Mouse (Mus musculus): ENCODE measurements around the gene Ropn1. TPM values are rescaled to one million over a fixed set of nuclear protein-coding genes. Genes with fewer than 3 reads are reported as not detected.
"Not testable (repeated sequence)": the region's sequence is repeated elsewhere in the genome, so short reads cannot be mapped to it uniquely, and the experiment has no call there.

Ropn1 gene
- polyA plus RNA-seq (2016; fragmentation: Nextera tagmentation; extraction: Ambion mirVana), result not detected in 2 replicates

DNA sequence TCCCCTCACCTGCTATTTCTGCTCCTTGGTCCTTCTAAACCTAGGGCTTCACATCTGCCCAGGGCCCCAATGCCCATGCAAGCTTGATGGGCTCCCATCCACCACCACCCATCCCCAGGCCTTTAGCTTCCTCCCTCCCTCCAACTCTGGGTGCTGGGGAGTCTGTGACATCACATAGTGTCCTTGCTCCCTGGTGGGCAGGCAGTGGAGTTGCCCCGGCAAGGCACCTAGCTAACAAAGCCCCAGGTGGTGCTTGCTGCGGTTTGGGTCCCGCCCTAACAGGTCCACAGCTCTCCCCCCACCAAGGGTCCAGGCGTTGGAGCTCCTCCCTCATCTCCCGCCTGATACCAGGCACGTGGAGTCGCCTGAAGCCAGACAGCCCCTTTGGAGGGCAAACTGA lies at the start of gene Ropn1:
Gene Ropn1, plus strand, starts transcription at position 301 of the 400 bp plus-strand sequence.
- H3K27ac ChIP-seq, result 0 out of 2 replicates have a peak within 1 kb of the TSS, but pooled peaks have one; percentile 10
- 70% methylated on average over 7 of the region's 7 CpGs for WGBS
- H3K9me3 ChIP-seq, result no peaks in the 10 kb centered on the region
- 0 out of 2 replicates have a peak, but pooled peaks cover 3% of the 10 kb centered on the region for H3K4me1 ChIP-seq
- DNase-seq (ENCODE audit: extremely low spot score, low spot score), result no peak
- no peak within 1 kb of the TSS for H3K4me3 ChIP-seq
- H3K27me3 ChIP-seq (ENCODE audit: poor library complexity, severe bottlenecking), result 0 out of 2 replicates have a peak, but pooled peaks cover 6% of the 10 kb centered on the region
- no peaks in the 10 kb centered on the region for H3K36me3 ChIP-seq (replicated peaks)

DNA sequence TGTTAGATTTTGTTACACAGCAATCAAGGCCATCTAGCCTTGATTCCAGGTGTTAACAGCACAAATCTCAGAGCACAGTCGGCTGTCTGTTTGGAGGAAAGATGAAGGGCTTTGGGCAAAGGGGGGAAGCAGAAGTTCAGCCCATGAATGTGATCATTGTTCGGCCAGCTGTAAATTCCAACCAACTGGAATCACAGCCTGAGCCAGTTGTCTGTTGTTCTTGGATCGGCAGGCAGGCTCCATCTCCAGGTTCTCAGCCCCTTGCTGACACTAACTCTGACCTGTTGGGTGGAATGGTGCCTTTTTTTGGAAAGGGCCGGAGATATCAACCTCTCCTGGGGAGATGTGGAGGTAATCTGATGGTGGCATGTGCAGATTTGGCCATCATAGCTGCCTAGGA lies 47.8 kb upstream of the Ropn1 start:
- no peak overlapping the region for H3K4me3 ChIP-seq
- H3K4me1 ChIP-seq, result no peaks in the 10 kb centered on the region
- H3K27ac ChIP-seq, result no peak overlapping the region
- H3K36me3 ChIP-seq (replicated peaks), result no peaks in the 10 kb centered on the region
- no peaks in the 10 kb centered on the region for H3K9me3 ChIP-seq
- DNase-seq (ENCODE audit: extremely low spot score, low spot score), result no peak
- WGBS, result 79% methylated on average over 4 of the region's 4 CpGs
- no peaks in the 10 kb centered on the region for H3K27me3 ChIP-seq (ENCODE audit: poor library complexity, severe bottlenecking)

DNA sequence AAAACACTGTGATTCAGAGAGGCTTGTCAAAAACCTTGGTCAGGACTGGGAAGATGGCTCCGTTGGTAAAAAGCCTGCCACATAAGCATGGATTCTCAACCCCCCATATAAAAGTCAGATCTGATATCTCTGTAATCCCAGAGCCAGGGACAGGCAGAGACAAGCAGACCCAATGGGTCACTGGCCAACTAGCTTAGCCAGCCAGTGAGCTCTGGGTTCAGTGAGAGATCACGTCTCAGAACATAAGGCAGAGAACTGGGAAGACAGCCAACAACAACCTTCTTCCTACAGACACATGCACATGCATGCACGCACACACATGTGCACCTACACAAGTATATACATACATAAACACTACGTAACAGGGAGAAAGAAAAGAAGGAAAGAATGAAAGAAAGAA lies 46.6 kb upstream of the Ropn1 start:
- no peaks in the 10 kb centered on the region for H3K27me3 ChIP-seq (ENCODE audit: poor library complexity, severe bottlenecking)
- no peaks in the 10 kb centered on the region for H3K9me3 ChIP-seq
- whole genome bisulfite sequencing, result 87% methylated on average over 4 of the region's 4 CpGs
- no peak overlapping the region for H3K4me3 ChIP-seq
- H3K36me3 ChIP-seq (replicated peaks), result no peaks in the 10 kb centered on the region
- no peak for DNase-seq (ENCODE audit: extremely low spot score, low spot score)
- H3K27ac ChIP-seq, result no peak overlapping the region
- H3K4me1 ChIP-seq, result no peaks in the 10 kb centered on the region

DNA sequence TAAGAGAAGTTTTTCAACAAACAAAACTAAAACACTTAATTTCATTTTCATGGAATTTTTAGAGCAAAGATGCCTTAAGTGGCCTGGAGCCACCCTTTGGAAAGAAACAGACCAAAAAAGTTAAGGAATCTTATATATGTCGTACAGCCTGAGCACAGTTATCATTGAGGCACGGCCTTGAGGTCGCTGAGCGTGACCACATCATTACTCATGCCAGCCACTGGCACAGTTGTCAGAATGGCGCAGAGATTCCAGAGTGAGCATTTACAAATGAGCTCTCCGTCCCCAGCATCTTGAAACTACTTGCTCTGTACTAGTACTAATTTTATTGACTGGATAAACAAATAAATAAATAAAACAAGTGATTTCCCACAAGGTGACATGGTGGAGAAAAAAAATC lies 45.9 kb upstream of the Ropn1 start:
- no peaks in the 10 kb centered on the region for H3K9me3 ChIP-seq
- no peak overlapping the region for H3K4me3 ChIP-seq
- H3K4me1 ChIP-seq, result no peaks in the 10 kb centered on the region
- H3K27ac ChIP-seq, result no peak overlapping the region
- H3K36me3 ChIP-seq (replicated peaks), result no peaks in the 10 kb centered on the region
- WGBS, result 78% methylated on average over 6 of the region's 6 CpGs
- H3K27me3 ChIP-seq (ENCODE audit: poor library complexity, severe bottlenecking), result no peaks in the 10 kb centered on the region
- DNase-seq (ENCODE audit: extremely low spot score, low spot score), result no peak

DNA sequence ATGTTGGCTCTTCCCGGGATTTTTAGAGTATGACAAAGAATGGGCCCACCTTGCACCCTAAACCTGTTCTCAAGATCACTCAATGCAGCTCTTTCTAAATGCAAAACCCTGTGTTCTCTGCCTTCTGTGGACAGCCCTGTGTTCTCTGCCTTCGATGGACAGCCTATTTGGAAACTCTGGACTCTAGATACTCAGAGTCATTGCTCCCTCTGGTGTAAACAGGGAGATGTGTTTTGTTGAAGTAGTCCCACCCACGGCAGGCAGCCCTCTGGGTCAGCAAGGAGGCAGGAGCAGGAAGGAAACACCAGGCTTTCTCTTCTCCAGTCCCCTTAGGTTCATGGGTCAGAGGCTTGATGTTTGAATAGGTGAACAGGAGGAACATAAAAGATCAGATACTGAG lies 44.0 kb upstream of the Ropn1 start:
- 44% methylated on average over 3 of the region's 3 CpGs for WGBS
- Histone ChIP-seq H3K9me3 (no peaks in the 10 kb centered on the region), H3K36me3 (replicated peaks) (no peaks in the 10 kb centered on the region), H3K4me1 (no peaks in the 10 kb centered on the region), H3K27me3 (ENCODE audit: poor library complexity, severe bottlenecking) (no peaks in the 10 kb centered on the region), H3K27ac (no peak overlapping the region), H3K4me3 (no peak overlapping the region)
- no peak for DNase-seq (ENCODE audit: extremely low spot score, low spot score)

DNA sequence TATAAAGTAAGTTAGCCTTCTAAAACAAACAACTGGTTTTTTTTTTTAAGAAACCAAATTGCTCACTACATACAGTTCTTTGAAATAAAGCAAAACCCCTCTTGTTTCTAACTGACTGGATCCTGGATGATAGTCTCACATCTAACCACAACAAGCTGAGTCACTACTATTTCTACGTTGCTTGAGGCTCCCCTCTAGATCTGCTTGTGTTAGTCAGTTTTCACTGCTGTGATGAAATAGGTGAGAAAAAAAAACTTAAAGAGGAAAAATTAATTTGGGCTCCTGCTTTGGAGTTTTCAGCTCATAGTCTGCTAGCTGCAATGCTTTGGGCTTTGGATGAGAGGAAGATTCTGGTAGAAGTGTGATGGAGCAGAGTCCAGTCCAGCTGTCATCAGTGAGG lies 39.6 kb upstream of the Ropn1 start:
- no peak for DNase-seq (ENCODE audit: extremely low spot score, low spot score)
- Histone ChIP-seq H3K36me3 (replicated peaks) (no peaks in the 10 kb centered on the region), H3K4me3 (no peak overlapping the region), H3K4me1 (no peaks in the 10 kb centered on the region), H3K27me3 (ENCODE audit: poor library complexity, severe bottlenecking) (no peaks in the 10 kb centered on the region), H3K27ac (no peak overlapping the region), H3K9me3 (no peaks in the 10 kb centered on the region)
- 90% methylated on average over 1 of the region's 1 CpGs for WGBS

DNA sequence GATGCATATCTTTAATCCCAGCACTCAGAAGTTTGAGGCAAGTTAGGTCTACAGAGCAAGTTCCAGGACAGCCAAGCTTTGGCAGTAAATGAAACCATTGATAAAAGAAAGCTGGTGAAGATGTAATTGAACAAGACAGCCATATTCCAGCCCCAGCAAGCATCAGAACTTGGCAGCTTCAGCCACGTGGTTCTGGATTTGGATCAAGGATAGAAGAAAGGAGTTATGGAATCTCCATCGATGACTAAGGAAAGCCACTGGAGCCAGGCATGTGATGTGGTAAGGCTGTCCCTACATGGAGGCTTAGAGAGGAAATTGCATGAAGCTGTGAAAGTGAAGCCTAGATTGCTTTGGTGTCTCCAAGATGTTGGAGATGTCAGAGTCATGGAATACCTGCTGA lies 35.7 kb upstream of the Ropn1 start:
- H3K27me3 ChIP-seq (ENCODE audit: poor library complexity, severe bottlenecking), result no peaks in the 10 kb centered on the region
- DNase-seq (ENCODE audit: extremely low spot score, low spot score), result no peak
- no peaks in the 10 kb centered on the region for H3K4me1 ChIP-seq
- 89% methylated on average over 2 of the region's 2 CpGs for WGBS
- H3K9me3 ChIP-seq, result 0 out of 2 replicates have a peak, but pooled peaks cover 3% of the 10 kb centered on the region
- no peaks in the 10 kb centered on the region for H3K36me3 ChIP-seq (replicated peaks)
- H3K27ac ChIP-seq, result no peak overlapping the region
- no peak overlapping the region for H3K4me3 ChIP-seq

DNA sequence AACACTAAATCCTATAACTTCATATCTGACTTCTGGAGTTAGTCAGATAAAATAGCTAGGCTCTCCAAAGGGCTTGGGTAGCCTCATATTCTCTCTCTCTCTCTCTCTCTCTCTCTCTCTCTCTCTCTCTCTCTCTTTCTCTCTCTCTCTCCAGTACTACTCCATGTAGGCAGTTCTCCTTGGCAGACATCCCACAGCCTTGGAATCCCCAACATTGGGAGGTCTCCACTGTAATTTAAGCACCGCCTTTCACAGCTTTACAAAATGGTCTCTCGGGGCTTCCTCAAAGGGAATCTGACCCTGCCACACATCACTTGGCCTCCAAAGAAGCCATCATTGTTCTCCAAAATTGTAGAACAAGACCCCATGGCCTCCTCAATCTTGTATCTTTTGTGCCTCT lies 22.1 kb upstream of the Ropn1 start:
- 74% methylated on average over 2 of the region's 2 CpGs for WGBS
- Histone ChIP-seq H3K9me3 (0 out of 2 replicates have a peak, but pooled peaks cover 4% of the 10 kb centered on the region), H3K4me3 (no peak overlapping the region), H3K27ac (no peak overlapping the region), H3K36me3 (replicated peaks) (no peaks in the 10 kb centered on the region), H3K4me1 (no peaks in the 10 kb centered on the region), H3K27me3 (ENCODE audit: poor library complexity, severe bottlenecking) (no peaks in the 10 kb centered on the region)
- DNase-seq (ENCODE audit: extremely low spot score, low spot score), result no peak

DNA sequence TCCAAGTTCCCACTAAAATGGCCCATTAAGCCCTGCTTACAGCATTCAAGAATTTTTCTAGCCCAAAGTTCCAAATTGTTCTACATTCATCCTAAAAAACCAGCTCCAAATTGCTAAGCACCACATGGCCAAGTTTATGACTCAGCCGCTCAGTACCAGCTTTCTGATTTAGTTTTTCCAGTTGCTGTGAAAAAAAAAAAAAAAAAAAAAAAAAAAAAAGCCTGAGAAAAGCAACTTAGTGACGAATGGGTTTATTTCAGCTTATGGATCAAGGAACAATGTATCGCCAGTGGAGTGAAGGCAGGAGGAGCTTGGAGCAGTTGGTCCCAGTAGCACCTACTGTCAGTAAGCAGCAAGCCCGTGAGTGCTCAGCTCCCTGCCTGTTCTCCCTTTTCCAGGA lies 21.3 kb upstream of the Ropn1 start:
- Histone ChIP-seq H3K36me3 (replicated peaks) (no peaks in the 10 kb centered on the region), H3K9me3 (0 out of 2 replicates have a peak, but pooled peaks cover 4% of the 10 kb centered on the region), H3K4me1 (no peaks in the 10 kb centered on the region), H3K4me3 (no peak overlapping the region), H3K27ac (no peak overlapping the region), H3K27me3 (ENCODE audit: poor library complexity, severe bottlenecking) (no peaks in the 10 kb centered on the region)
- WGBS, result 82% methylated on average over 4 of the region's 4 CpGs
- DNase-seq (ENCODE audit: extremely low spot score, low spot score), result no peak

DNA sequence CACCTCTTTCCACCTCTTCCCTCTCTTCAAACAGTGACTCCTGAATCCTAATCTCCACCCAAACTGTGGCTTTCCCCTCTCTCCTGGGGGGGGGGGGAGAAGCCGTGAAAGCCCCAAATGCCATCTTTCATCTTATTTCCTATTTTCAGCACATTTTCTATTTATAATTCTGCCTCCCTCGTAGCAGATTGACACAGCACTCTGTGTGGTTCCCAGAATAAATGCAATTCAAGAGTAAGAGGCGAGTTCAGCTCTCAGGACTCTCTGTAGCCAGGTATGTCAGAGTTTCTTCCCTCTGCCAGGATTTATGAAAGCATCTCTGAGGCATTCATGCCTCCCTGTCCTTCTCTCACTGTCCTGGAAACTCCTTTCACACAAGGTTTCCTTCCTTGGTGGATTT lies 14.2 kb upstream of the Ropn1 start:
- Histone ChIP-seq H3K27ac (no peak overlapping the region), H3K9me3 (0 out of 2 replicates have a peak, but pooled peaks cover 2% of the 10 kb centered on the region), H3K27me3 (ENCODE audit: poor library complexity, severe bottlenecking) (no peaks in the 10 kb centered on the region), H3K4me3 (no peak overlapping the region), H3K36me3 (replicated peaks) (no peaks in the 10 kb centered on the region), H3K4me1 (no peaks in the 10 kb centered on the region)
- DNase-seq (ENCODE audit: extremely low spot score, low spot score), result no peak
- 86% methylated on average over 3 of the region's 3 CpGs for WGBS

DNA sequence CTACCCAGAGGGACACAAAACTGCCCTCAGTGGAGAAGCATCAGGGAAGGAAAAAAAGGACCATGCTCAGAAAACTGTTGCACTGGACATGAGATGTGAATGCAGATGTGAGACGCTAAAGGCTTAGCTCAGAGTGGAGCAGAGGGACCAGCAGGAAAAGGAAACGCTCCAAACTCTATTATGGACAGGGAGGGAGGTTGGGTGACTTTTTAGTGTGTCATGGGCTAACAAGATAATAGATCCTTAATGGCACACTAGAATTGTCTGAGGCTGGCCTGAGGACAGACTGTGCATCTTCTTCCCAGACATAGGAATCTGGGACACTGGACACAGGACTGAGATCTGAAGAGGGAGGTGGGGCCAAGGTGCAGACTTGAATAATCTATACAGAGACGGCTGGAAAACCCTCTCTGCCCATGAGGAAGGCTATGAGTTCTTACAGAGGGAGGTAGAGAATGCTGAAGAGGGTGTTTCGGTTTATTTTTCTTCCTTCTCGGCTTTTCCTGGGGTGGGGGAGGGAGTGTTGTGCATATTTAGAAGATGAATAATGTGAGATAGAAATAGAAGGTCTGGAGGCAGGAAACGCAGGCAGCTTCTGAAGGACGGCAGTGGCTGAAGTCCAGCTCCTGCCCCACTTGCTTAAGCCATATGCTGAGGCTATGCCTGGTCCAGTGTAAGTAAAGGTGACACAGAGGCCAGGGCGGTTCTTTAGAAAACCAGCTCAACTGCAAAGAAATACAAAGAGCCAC lies 6.0 kb upstream of the Ropn1 start:
- WGBS, result 81% methylated on average over 8 of the region's 8 CpGs
- H3K27me3 ChIP-seq (ENCODE audit: poor library complexity, severe bottlenecking), result no peaks in the 10 kb centered on the region
- DNase-seq (ENCODE audit: extremely low spot score, low spot score), result no peak
- no peaks in the 10 kb centered on the region for H3K36me3 ChIP-seq (replicated peaks)
- H3K27ac ChIP-seq, result no peak overlapping the region
- H3K9me3 ChIP-seq, result no peaks in the 10 kb centered on the region
- H3K4me1 ChIP-seq, result 0 out of 2 replicates have a peak, but pooled peaks cover under 1% of the 10 kb centered on the region
- H3K4me3 ChIP-seq, result no peak overlapping the region

DNA sequence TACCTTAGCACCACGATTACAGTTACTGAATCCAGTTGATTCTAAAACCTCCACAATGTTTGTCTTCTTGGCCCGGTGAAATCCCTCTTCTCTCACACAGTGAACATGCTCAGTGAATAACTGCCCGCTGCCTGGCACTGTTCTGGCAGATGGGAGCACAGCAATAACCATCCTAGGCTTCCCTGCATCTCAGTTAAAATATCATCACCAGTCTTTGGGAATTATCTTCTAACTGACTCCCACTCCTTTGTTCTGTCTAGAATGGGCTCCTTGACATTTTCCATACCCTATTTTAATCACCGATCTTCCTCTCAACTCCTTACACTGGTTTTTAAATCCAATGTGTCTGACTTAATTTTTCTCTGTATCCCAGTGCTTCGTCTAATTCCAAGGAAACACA lies 3.3 kb downstream of the Ropn1 start:
- no peaks in the 10 kb centered on the region for H3K36me3 ChIP-seq (replicated peaks)
- peaks cover 6% of the 10 kb centered on the region; the same call in 1 of the 2 replicates for H3K27me3 ChIP-seq (ENCODE audit: poor library complexity, severe bottlenecking)
- no peak overlapping the region for H3K4me3 ChIP-seq
- no peaks in the 10 kb centered on the region for H3K9me3 ChIP-seq
- no peak for DNase-seq (ENCODE audit: extremely low spot score, low spot score)
- H3K4me1 ChIP-seq, result peaks cover 9% of the 10 kb centered on the region
- 90% methylated on average over 5 of the region's 5 CpGs for WGBS
- H3K27ac ChIP-seq, result no peak overlapping the region

DNA sequence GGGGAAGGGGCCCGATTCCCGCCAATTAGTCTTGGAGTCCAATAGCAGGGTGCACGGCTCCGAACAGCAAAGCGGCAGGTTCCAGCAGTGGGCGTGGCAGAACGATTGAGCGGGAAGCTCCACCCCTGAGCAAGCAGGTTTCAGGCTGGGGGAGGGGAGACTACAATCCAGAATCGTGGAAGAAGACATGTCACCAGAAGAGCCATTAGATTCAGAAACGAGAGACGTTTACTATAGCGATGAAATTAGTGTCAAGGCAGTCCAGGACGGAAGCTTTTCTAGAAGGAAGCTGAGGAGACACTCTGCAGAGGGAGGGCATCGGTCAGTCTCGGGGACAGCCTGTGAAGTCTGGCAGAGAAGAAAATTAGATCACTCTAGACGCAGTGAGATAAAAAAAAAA lies 7.8 kb downstream of the Ropn1 start:
- Histone ChIP-seq H3K4me1 (peaks cover 20% of the 10 kb centered on the region), H3K27ac (peak overlapping the region; percentile 44; the same call in 1 of the 2 replicates), H3K4me3 (peak overlapping the region; percentile 48), H3K27me3 (ENCODE audit: poor library complexity, severe bottlenecking) (peaks cover 14% of the 10 kb centered on the region; the same call in 1 of the 2 replicates)
- WGBS, result 3% methylated on average over 16 of the region's 16 CpGs
- DNase-seq (ENCODE audit: extremely low spot score, low spot score), result peak; percentile 20
- H3K36me3 ChIP-seq (replicated peaks); H3K9me3 ChIP-seq: not testable (repeated sequence)

Measured in forebrain, embryonic 10.5 days (tissue).